Mouse (Mus musculus): ENCODE results near the gene Mr1.

GRCm38 (mm10) chr1:155099280-155099848 is 47.2 kb downstream of the Mr1 start, which contains the start of gene Ier5:
- TF ChIP-seq CTCF (IDR thresholded peaks at IDR 0.05; ENCODE audit: borderline replicate concordance, extremely low read depth, insufficient read depth, insufficient read length): no peak
- peak; percentile 95; the same call in 1 of the 2 replicates for TF ChIP-seq POLR2A (IDR thresholded peaks at IDR 0.05; ENCODE audit: borderline replicate concordance, extremely low read depth, insufficient read depth, insufficient read length, poor library complexity, severe bottlenecking)
